Mouse (Mus musculus): ENCODE measurements at regions not wholly inside any gene's neighbourhood (a gene's known extent, or its start where the extent isn't known, plus 50 kb on each side); places are given as distances from the start of the nearest gene placed in this dataset.

- no peak for TF ChIP-seq POLR2A (IDR thresholded peaks at IDR 0.05; ENCODE audit: extremely low read depth, insufficient read depth, low read length)
- TF ChIP-seq CTCF (IDR thresholded peaks at IDR 0.05; ENCODE audit: low read depth, low read length) = no peak
Measured at GRCm38 (mm10) chr5:128517336-128517735, 83.3 kb upstream of the Fzd10 start.

Data from liver, adult 2 months (tissue).